Mouse (Mus musculus) midbrain, embryonic 11.5 days (tissue): ENCODE measurements around the gene E2f7. TPM values are rescaled to one million over a fixed set of nuclear protein-coding genes. Genes with fewer than 3 reads are reported as not detected.

Source experiments
- ATAC-seq: fragments of 200-750 bp; cut with Nextera tagmentation; 2 replicates; pipeline ENCODE4 v1.8.0; 2017; ENCODE audit warnings: moderate TSS enrichment, moderate library complexity; ENCODE audit not compliant: low FRiP score
- DNase-seq: peaks from one replicate; pipeline ENCODE4 v3.0.0; 2015; ENCODE audit warnings: low spot score; ENCODE audit errors: missing footprints
- H3K27ac ChIP-seq: fragments of 300-500 bp; sonication (generic); 2 replicates; pipeline ENCODE4 v1.5.1; 2014; ENCODE audit warnings: low read depth, low read length
- H3K27me3 ChIP-seq: fragments of 300-500 bp; sonication (generic); 2 replicates; pipeline ENCODE4 v1.6.1; 2014; ENCODE audit warnings: mild to moderate bottlenecking, low read length, moderate library complexity, mixed read lengths; ENCODE audit not compliant: control insufficient read depth, insufficient read depth
- H3K36me3 ChIP-seq: fragments of 300-500 bp; sonication (generic); 2 replicates; pipeline ENCODE4 v1.6.1; 2014; ENCODE audit warnings: mild to moderate bottlenecking, low read length, moderate library complexity, mixed read lengths; ENCODE audit not compliant: control insufficient read depth, insufficient read depth
- H3K4me1 ChIP-seq: fragments of 300-500 bp; sonication (generic); 2 replicates; pipeline ENCODE4 v1.6.1; 2014; ENCODE audit warnings: low read length; ENCODE audit not compliant: control insufficient read depth, insufficient read depth
- H3K4me2 ChIP-seq: fragments of 300-500 bp; sonication (generic); 2 replicates; pipeline ENCODE4 v1.6.1; 2014; ENCODE audit warnings: mild to moderate bottlenecking, moderate library complexity
- H3K4me3 ChIP-seq: fragments of 300-500 bp; sonication (generic); 2 replicates; pipeline ENCODE4 v1.5.1; 2014; ENCODE audit warnings: low read depth, low read length
- H3K9ac ChIP-seq: fragments of 300-500 bp; sonication (generic); 2 replicates; pipeline ENCODE4 v1.6.1; 2014; ENCODE audit warnings: low read length
- H3K9me3 ChIP-seq: fragments of 300-500 bp; sonication (generic); 2 replicates; pipeline ENCODE4 v1.6.1; 2016; ENCODE audit warnings: low read length; ENCODE audit not compliant: control insufficient read depth
- WGBS: fragments of 180-500 bp; shearing (Covaris S2); extraction: QIAGEN DNeasy Blood & Tissue Kit; methylation state at CpG from one replicate; pipeline ENCODE4 v1.1.7; 2014; 5-methylcytosine and 5-hydroxymethylcytosine counted together
- polyA plus RNA-seq: library from polyadenylated mRNA; unstranded; fragments of >200 nt; fragmentation: Nextera tagmentation; extraction: Ambion mirVana; gene quantifications from 2 replicates; pipeline ENCODE4 v1.2.1, GENCODE M21; 2014

E2f7 gene
- polyA plus RNA-seq, 1 experiment from 2014 or later: 35.9 TPM

GRCm38 (mm10) chr10:110763416-110763815, 18.2 kb downstream of the E2f7 start:
- ATAC-seq (no peak), DNase-seq (peak; percentile 67)
- Histone ChIP-seq H3K36me3 (peaks cover 46% of the 10 kb centered on the region), H3K4me2 (no peak overlapping the region), H3K27me3 (no peaks in the 10 kb centered on the region), H3K4me3 (no peak overlapping the region), H3K9ac (no peak overlapping the region), H3K4me1 (no peaks in the 10 kb centered on the region), H3K27ac (no peak overlapping the region), H3K9me3 (no peaks in the 10 kb centered on the region)
- WGBS: 96% methylated on average over 13 of the region's 13 CpGs

DNA sequence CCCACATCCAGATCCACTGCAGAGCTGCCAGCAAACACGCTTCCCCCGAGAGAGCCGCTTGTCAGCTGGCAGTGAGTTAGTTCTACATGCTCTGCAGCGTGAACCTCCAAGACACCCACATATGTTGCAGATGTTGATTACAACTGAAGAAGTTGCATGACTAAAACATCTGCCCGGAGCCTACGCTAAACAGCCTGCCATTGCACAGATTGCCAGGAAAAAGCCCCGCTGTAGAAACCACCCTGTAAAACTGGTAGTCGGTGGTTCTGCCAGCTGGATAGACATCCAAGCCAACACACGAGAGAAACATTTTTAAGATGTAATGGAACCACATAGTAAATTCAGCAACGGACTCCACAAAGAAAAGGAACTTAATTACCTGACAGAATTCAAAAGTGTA, 24.3 kb downstream of the E2f7 start:
- 94% methylated on average over 10 of the region's 10 CpGs for WGBS
- Histone ChIP-seq H3K4me1 (no peaks in the 10 kb centered on the region), H3K27me3 (no peaks in the 10 kb centered on the region), H3K4me3 (no peak overlapping the region), H3K27ac (no peak overlapping the region), H3K4me2 (no peak overlapping the region), H3K9ac (no peak overlapping the region), H3K36me3 (peaks cover 42% of the 10 kb centered on the region), H3K9me3 (no peaks in the 10 kb centered on the region)
- no peak for ATAC-seq
- DNase-seq: no peak

GRCm38 (mm10) chr10:110773201-110773600, 28.0 kb downstream of the E2f7 start:
- no peak overlapping the region for H3K4me3 ChIP-seq
- no peaks in the 10 kb centered on the region for H3K4me1 ChIP-seq
- ATAC-seq: no peak
- DNase-seq: no peak
- H3K36me3 ChIP-seq: peaks cover 30% of the 10 kb centered on the region
- H3K27me3 ChIP-seq: no peaks in the 10 kb centered on the region
- no peak overlapping the region for H3K4me2 ChIP-seq
- no peaks in the 10 kb centered on the region for H3K9me3 ChIP-seq
- 95% methylated on average over 12 of the region's 12 CpGs for whole genome bisulfite sequencing
- H3K27ac ChIP-seq: no peak overlapping the region
- no peak overlapping the region for H3K9ac ChIP-seq

DNA sequence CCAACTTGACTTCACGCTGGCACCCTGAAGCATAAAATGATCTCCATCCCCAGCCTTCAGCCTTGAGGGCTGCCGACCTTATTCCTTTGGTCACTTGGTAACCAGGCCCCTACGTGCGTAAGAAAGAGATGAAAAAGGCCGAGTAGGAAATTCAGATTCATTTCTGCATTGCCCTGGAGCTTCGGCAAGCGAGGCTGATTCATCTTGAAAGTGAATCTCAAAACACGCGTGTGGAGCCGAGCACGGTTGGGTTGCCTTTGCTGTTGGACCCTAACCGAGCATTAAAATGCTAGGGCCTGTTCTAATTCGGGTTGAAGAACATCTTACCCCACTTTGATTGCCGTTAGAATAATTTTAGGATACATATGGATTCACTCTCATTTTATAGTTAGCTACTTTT, 28.6 kb downstream of the E2f7 start:
- Histone ChIP-seq H3K9me3 (no peaks in the 10 kb centered on the region), H3K4me3 (no peak overlapping the region), H3K4me2 (no peak overlapping the region), H3K36me3 (peaks cover 29% of the 10 kb centered on the region), H3K4me1 (no peaks in the 10 kb centered on the region), H3K27ac (no peak overlapping the region), H3K9ac (no peak overlapping the region), H3K27me3 (no peaks in the 10 kb centered on the region)
- DNase-seq: no peak
- no peak for ATAC-seq
- WGBS: 95% methylated on average over 14 of the region's 14 CpGs

- Histone ChIP-seq H3K4me2 (no peak overlapping the region), H3K9ac (no peak overlapping the region), H3K36me3 (peaks cover 32% of the 10 kb centered on the region; the same call in 1 of the 2 replicates), H3K9me3 (no peaks in the 10 kb centered on the region), H3K27me3 (no peaks in the 10 kb centered on the region), H3K4me3 (no peak overlapping the region), H3K4me1 (no peaks in the 10 kb centered on the region), H3K27ac (no peak overlapping the region)
- WGBS: 94% methylated on average over 14 of the region's 14 CpGs
- DNase-seq (no peak), ATAC-seq (no peak)
Measured at GRCm38 (mm10) chr10:110781772-110782171, 36.5 kb downstream of the E2f7 start.

DNA sequence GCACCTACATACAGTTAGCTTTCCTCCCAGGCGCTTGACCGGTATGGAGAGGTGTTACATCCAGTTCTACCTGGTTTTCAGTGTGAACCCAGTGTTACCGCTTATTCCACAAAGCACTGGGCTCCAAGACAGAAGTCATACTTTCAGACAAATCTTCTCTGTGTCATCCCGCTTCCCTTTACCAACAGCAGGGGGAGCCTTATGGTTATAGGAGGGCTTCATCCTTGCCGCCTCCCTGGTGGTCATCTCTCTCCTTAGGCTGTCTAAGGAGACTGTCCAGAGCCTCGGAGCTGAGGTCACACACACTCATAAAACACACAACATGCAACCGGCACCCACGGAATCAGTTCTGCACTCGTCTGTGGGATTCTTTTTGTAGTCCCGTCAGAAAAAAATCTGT, 37.4 kb downstream of the E2f7 start:
- 84% methylated on average over 10 of the region's 10 CpGs for whole genome bisulfite sequencing
- no peak for ATAC-seq

DNA sequence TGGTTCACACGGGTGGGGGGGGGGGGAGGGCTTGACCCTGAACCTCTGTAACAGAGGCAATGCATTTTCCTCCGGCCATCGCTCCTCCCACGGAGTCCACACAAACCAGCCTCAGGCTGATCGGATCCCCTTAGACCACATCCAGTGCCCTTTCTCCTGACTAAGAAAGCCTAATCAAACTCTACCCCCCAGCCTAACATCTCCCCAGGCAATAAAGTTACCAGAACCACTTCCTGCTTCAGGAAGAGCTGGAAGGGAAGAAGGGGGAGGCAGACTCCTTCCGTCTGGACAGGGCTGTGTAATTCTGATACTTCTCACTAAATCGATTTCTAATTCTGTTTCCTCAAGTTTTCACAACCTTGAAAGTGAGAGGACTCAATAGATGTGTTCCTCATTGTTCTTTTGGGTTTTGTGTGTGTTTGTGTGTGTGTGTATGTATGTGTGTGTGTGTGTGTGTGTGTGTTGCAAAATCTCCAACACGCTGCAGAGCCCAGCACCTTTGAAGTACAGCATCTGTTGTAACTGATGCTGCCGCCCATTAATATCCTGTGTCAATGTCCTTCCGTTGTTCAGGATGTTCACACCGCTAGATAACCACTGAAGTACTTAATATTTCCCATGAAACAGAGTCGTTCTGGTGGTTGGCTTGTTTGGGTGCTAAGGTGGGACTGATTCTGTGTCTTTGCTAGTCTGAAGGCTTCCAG, 43.0 kb downstream of the E2f7 start:
- no peaks in the 10 kb centered on the region for H3K9me3 ChIP-seq
- H3K27me3 ChIP-seq: no peaks in the 10 kb centered on the region
- H3K36me3 ChIP-seq: peaks cover 9% of the 10 kb centered on the region; the same call in 1 of the 2 replicates
- no peak overlapping the region for H3K4me2 ChIP-seq
- no peak overlapping the region for H3K4me3 ChIP-seq
- DNase-seq (no peak), ATAC-seq (no peak)
- H3K9ac ChIP-seq: no peak overlapping the region
- H3K4me1 ChIP-seq: no peaks in the 10 kb centered on the region
- 77% methylated on average over 12 of the region's 12 CpGs for WGBS
- no peak overlapping the region for H3K27ac ChIP-seq

More for the DNA sequence above, 37.4 kb downstream of the E2f7 start:
- H3K27ac ChIP-seq: no peak overlapping the region
- no peak overlapping the region for H3K9ac ChIP-seq
- H3K4me2 ChIP-seq: no peak overlapping the region
- DNase-seq: no peak
- H3K9me3 ChIP-seq: no peaks in the 10 kb centered on the region
- no peaks in the 10 kb centered on the region for H3K4me1 ChIP-seq
- H3K27me3 ChIP-seq: no peaks in the 10 kb centered on the region
- no peak overlapping the region for H3K4me3 ChIP-seq
- peaks cover 32% of the 10 kb centered on the region; the same call in 1 of the 2 replicates for H3K36me3 ChIP-seq

DNA sequence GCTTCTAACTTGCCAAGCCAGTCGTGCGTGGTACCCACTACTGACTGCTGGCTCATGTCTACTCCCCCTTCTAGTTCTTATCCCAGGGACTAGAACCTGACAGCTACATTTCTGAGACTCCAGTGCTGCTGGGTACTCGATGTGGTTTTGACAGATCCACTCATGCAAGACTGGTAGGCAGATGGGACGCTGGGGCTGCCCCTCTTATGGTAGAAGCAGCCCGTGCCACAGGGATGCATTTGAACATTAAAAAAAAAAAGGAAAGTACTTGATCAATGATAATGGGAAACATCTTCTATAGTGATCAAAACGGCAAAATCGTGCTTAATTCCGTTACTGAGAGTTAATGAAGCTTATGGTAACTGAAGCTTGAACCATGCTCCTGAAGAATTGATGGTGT, 44.4 kb downstream of the E2f7 start:
- H3K9ac ChIP-seq: no peak overlapping the region
- H3K36me3 ChIP-seq: peaks cover 3% of the 10 kb centered on the region; the same call in 1 of the 2 replicates
- H3K9me3 ChIP-seq: no peaks in the 10 kb centered on the region
- 91% methylated on average over 8 of the region's 8 CpGs for WGBS
- H3K4me3 ChIP-seq: no peak overlapping the region
- H3K27me3 ChIP-seq: no peaks in the 10 kb centered on the region
- H3K4me1 ChIP-seq: no peaks in the 10 kb centered on the region
- no peak overlapping the region for H3K4me2 ChIP-seq
- no peak for ATAC-seq
- DNase-seq: no peak
- H3K27ac ChIP-seq: no peak overlapping the region

- H3K27ac ChIP-seq: no peak overlapping the region
- no peaks in the 10 kb centered on the region for H3K36me3 ChIP-seq
- no peak overlapping the region for H3K9ac ChIP-seq
- H3K4me2 ChIP-seq: no peak overlapping the region
- no peaks in the 10 kb centered on the region for H3K9me3 ChIP-seq
- no peak for ATAC-seq
- no peaks in the 10 kb centered on the region for H3K4me1 ChIP-seq
- H3K4me3 ChIP-seq: no peak overlapping the region
- DNase-seq: no peak
- 85% methylated on average over 8 of the region's 8 CpGs for WGBS
- H3K27me3 ChIP-seq: no peaks in the 10 kb centered on the region
Measured at GRCm38 (mm10) chr10:110793150-110793787, 48.0 kb downstream of the E2f7 start.
